Mouse (Mus musculus) myocyte (in vitro differentiated cells): ENCODE measurements around the gene Wnt6. TPM values are rescaled to one million over a fixed set of nuclear protein-coding genes. Genes with fewer than 3 reads are reported as not detected.

Experiments used
- H3K27me3 ChIP-seq: one replicate; pipeline ENCODE4 v1.6.1; 2011; ENCODE audit not compliant: control insufficient read depth, insufficient read depth, insufficient read length
- H3K36me3 ChIP-seq: one replicate; pipeline ENCODE4 v1.6.1; 2011; ENCODE audit not compliant: control insufficient read depth, insufficient read depth
- H3K4me2 ChIP-seq: one replicate; pipeline ENCODE4 v1.6.1; 2011; ENCODE audit warnings: low read depth, control low read depth
- H3K4me3 ChIP-seq: one replicate; pipeline ENCODE4 v1.5.1; 2011; ENCODE audit warnings: mild to moderate bottlenecking, control low read depth, moderate library complexity
- H3K79me2 ChIP-seq: one replicate; pipeline ENCODE4 v1.6.1; 2011; ENCODE audit not compliant: control insufficient read depth, insufficient read depth
- H3ac ChIP-seq: one replicate; pipeline ENCODE4 v1.6.1; 2011; ENCODE audit not compliant: control insufficient read depth, insufficient read length
- CEBPB ChIP-seq: IDR thresholded peaks from 2 replicates; pipeline ENCODE4 v1.6.1; 2011; ENCODE audit warnings: mild to moderate bottlenecking, moderate library complexity; ENCODE audit not compliant: poor library complexity, insufficient read depth, severe bottlenecking
- E2F4 ChIP-seq: IDR thresholded peaks from one replicate; pipeline ENCODE4 v1.6.1; 2011; ENCODE audit warnings: mild to moderate bottlenecking, control low read depth, moderate library complexity; ENCODE audit not compliant: insufficient read depth
- MAX ChIP-seq: IDR thresholded peaks from one replicate; pipeline ENCODE4 v1.6.1; 2011; ENCODE audit warnings: low read depth, mild to moderate bottlenecking, control low read depth
- MYOD1 ChIP-seq, 3 experiments: IDR thresholded peaks; one replicate each; pipeline ENCODE4 v1.6.1; 2011; ENCODE audit warnings: control low read depth in 2 of 3, low read depth in 2 of 3, mild to moderate bottlenecking in 2 of 3, moderate library complexity in 1 of 3; ENCODE audit not compliant: insufficient read length in 2 of 3, control insufficient read depth in 1 of 3
- MYOG ChIP-seq, 3 experiments: IDR thresholded peaks; one replicate each; pipeline ENCODE4 v1.6.1; 2011; ENCODE audit warnings: control low read depth in 2 of 3, low read depth in 2 of 3, mild to moderate bottlenecking in 2 of 3; ENCODE audit not compliant: insufficient read length in 2 of 3, control insufficient read depth in 1 of 3, insufficient read depth in 1 of 3
- POLR2A ChIP-seq: IDR thresholded peaks from one replicate; pipeline ENCODE4 v1.6.1; 2011; ENCODE audit warnings: low read depth, mild to moderate bottlenecking, control low read depth, moderate library complexity; ENCODE audit not compliant: insufficient read length
- POLR2AphosphoS2 ChIP-seq: IDR thresholded peaks from one replicate; pipeline ENCODE4 v1.6.1; 2011; ENCODE audit warnings: low read depth, control low read depth; ENCODE audit not compliant: insufficient read length
- REST ChIP-seq: IDR thresholded peaks from one replicate; pipeline ENCODE4 v1.6.1; 2011; ENCODE audit warnings: mild to moderate bottlenecking, control low read depth, moderate library complexity; ENCODE audit not compliant: insufficient read depth, insufficient read length
- SRF ChIP-seq: IDR thresholded peaks from one replicate; pipeline ENCODE4 v1.6.1; 2011; ENCODE audit warnings: low read depth; ENCODE audit not compliant: control insufficient read depth, insufficient read length
- TCF12 ChIP-seq: IDR thresholded peaks from one replicate; pipeline ENCODE4 v1.6.1; 2011; ENCODE audit warnings: mild to moderate bottlenecking, control low read depth; ENCODE audit not compliant: poor library complexity, insufficient read depth, severe bottlenecking
- TCF3 ChIP-seq: IDR thresholded peaks from one replicate; pipeline ENCODE4 v1.6.1; 2011; ENCODE audit warnings: low read depth, control low read depth; ENCODE audit not compliant: insufficient read length
- USF1 ChIP-seq: IDR thresholded peaks from one replicate; pipeline ENCODE4 v1.6.1; 2011; ENCODE audit warnings: low read depth, mild to moderate bottlenecking, control low read depth, moderate library complexity
- polyA plus RNA-seq: library from polyadenylated mRNA; unstranded; fragments of >200 nt; fragmentation: generic; extraction: Trizol; gene quantifications from one replicate; pipeline ENCODE4 v1.2.1, GENCODE M21; 2012; ENCODE audit warnings: missing spikeins

Wnt6 gene
- polyA plus RNA-seq, 1 experiment: 3.1 TPM

DNA sequence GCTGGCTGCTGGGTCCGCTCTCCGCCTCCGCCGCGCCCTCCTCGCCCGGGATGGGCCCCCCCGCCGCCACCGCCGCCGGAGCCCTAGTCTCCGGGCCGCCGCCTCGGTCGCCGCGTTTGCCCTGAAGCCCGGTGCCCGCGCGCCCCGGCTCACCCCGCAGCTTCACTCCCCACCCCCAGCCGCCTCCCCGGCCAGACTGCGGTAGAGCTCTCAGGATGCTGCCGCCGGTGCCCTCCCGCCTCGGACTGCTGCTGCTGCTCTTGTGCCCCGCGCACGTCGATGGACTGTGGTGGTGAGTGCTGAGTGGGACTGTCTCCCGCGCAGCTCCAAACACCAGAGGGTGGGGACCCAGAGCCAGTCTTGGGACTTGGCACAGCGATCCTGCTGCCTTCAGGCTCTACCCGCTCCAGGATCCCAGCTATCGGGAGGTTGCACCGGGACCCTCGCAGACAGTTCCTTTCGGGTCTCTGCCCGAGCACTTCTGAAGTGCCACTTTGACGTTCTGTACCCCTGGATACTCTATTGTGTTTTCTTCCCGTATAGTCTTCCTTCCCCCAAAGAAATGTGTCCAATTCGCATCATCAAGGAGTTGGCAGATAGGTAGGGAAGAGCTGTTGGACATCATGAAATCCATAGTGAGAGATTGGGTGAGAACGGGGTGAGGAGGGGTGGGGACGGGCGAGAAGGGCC is 384 bp downstream of the Wnt6 start:
- peak overlapping the region; percentile 16 for H3K4me3 ChIP-seq
- TF ChIP-seq TCF3 (no peak), MYOD1 (IDR thresholded peaks at IDR 0.05; ENCODE audit: control insufficient read depth in 1 of 3, insufficient read length in 2 of 3, low read depth in 2 of 3) (no peak), CEBPB (no peak), MAX (no peak), MYOG (IDR thresholded peaks at IDR 0.05; ENCODE audit: control insufficient read depth in 1 of 3, insufficient read depth in 1 of 3, insufficient read length in 2 of 3, low read depth in 2 of 3) (peak in 1 of 3 experiments; percentile 17), REST (no peak), E2F4 (no peak)
- peaks cover 20% of the 10 kb centered on the region for H3K27me3 ChIP-seq

DNA sequence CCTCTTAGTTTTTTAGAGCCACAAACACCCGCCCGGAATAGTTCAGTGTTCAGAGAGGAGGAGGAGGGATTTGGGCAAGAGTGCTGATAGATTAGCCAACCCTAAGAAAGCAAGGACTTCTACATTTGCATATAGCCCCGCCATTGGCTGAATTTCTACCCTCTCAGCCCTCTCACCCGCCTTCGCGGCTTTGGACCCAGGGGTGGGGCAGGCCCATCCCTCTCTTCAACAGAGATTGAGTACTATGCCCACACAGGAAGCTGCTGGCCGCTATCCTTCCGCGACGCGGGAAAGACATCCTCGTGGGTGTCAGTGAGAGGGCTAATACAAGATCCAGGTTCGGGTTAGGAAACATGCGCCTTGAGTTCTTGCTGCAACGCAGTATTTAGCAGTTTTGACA is 1.4 kb downstream of the Wnt6 start:
- H3K4me2 ChIP-seq: peak overlapping the region; percentile 94
- no peaks in the 10 kb centered on the region for H3K36me3 ChIP-seq
- H3K27me3 ChIP-seq: peaks cover 20% of the 10 kb centered on the region
- TF ChIP-seq E2F4 (peak; percentile 20), CEBPB (no peak)
- no peak overlapping the region for H3ac ChIP-seq
- H3K79me2 ChIP-seq: no peaks in the 10 kb centered on the region
- H3K4me3 ChIP-seq: peak overlapping the region; percentile 16

More for the DNA sequence above, 384 bp downstream of the Wnt6 start:
- Histone ChIP-seq H3K4me2 (peak overlapping the region; percentile 94), H3ac (peak overlapping the region; percentile 10), H3K79me2 (no peaks in the 10 kb centered on the region), H3K36me3 (no peaks in the 10 kb centered on the region)

DNA sequence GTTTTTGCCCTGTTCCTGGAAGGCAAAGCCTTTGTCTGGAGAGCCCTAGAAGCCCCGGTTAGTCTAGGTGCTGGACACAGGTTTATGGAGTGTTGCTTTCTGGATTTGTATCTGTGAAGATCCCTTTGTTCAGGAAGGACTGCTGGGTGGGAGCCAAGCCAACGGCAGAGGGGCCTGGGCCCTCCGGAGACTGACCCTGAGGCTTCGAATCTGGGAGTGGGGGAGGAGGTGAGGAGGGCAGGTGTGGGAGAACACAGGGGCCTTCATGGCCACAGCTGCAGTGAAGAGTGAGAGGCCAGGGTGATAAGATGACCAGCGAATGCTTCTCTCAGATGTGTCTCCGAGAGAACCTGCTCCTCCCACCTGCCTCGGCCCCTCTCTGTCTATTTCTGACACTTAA is 2.4 kb downstream of the Wnt6 start:
- TF ChIP-seq MAX (no peak), CEBPB (no peak), TCF12 (no peak), SRF (no peak), TCF3 (no peak)
- Histone ChIP-seq H3K79me2 (no peaks in the 10 kb centered on the region), H3K36me3 (no peaks in the 10 kb centered on the region), H3ac (no peak overlapping the region), H3K4me2 (no peak overlapping the region), H3K4me3 (no peak overlapping the region), H3K27me3 (peaks cover 20% of the 10 kb centered on the region)

DNA sequence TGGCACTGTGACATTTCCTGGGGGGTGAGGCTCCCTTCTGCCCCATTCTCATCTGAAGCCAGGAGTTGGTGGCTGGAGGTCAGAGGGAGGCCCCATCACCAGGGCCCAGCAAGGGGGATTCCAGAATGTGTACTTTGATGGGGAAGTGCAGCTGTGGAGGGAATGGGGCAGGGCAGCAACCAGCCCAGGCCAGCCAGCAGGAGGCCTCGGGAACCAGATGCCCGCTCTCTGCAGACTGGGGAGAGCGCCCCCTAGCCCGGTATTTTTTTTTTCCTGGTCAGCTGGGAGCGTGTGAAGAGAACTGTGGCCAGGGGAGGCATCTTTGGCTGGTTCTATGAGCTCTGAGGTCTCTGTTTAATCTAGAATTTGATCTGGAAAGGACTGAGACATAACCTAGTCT is 4.1 kb downstream of the Wnt6 start:
- TF ChIP-seq MYOD1 (IDR thresholded peaks at IDR 0.05; ENCODE audit: control insufficient read depth in 1 of 3, insufficient read length in 2 of 3, low read depth in 2 of 3) (no peak), TCF12 (no peak), MAX (no peak), REST (no peak), USF1 (no peak), SRF (no peak), POLR2AphosphoS2 (no peak), TCF3 (no peak), E2F4 (no peak), POLR2A (no peak)
- H3K79me2 ChIP-seq: no peaks in the 10 kb centered on the region
- peaks cover 7% of the 10 kb centered on the region for H3K27me3 ChIP-seq
- H3ac ChIP-seq: no peak overlapping the region
- H3K4me3 ChIP-seq: no peak overlapping the region
- no peaks in the 10 kb centered on the region for H3K36me3 ChIP-seq
- no peak overlapping the region for H3K4me2 ChIP-seq

DNA sequence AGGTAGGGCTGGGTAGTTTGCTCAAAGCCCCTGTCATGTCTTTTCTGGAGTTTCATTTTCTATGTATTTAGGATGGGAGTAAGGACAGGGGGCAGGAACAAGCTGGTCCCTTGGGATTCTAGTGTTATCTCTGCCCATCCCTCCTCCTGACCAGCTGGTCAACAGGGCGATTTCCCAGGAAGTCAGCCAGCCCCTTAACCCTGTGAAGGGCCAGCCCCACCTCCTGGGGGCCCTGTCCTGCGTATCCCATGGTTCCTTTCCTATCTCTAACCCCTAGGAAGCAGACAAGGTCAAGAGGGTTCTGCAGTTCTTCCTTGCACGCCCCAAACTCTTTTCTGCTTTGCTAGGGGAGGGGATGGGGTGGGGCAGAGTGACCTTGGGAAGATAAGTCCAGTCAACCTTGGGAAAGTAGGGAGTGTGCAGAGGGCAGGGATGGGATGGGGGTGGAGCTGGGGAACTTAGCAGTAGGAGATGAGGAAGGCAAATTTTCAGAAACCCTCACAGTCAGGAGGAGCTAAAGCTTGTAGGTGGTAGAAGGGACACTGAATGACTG is 7.3 kb downstream of the Wnt6 start:
- H3ac ChIP-seq: no peak overlapping the region
- H3K4me3 ChIP-seq: no peak overlapping the region
- no peak overlapping the region for H3K4me2 ChIP-seq
- H3K36me3 ChIP-seq: no peaks in the 10 kb centered on the region
- no peaks in the 10 kb centered on the region for H3K79me2 ChIP-seq
- no peak for TF ChIP-seq USF1
- no peak for TF ChIP-seq REST
- no peak for TF ChIP-seq MYOD1 (IDR thresholded peaks at IDR 0.05; ENCODE audit: control insufficient read depth in 1 of 3, insufficient read length in 2 of 3, low read depth in 2 of 3)
- no peak for TF ChIP-seq TCF12
- no peak for TF ChIP-seq MYOG (IDR thresholded peaks at IDR 0.05; ENCODE audit: control insufficient read depth in 1 of 3, insufficient read depth in 1 of 3, insufficient read length in 2 of 3, low read depth in 2 of 3)
- no peak for TF ChIP-seq POLR2AphosphoS2
- no peak for TF ChIP-seq POLR2A
- TF ChIP-seq MAX: no peak
- no peak for TF ChIP-seq TCF3
- TF ChIP-seq E2F4: no peak
- no peak for TF ChIP-seq SRF
- TF ChIP-seq CEBPB: no peak
- H3K27me3 ChIP-seq: peaks cover 2% of the 10 kb centered on the region
